Mouse (Mus musculus): ENCODE data around the gene Eya4.

Gene Eya4

DNA sequence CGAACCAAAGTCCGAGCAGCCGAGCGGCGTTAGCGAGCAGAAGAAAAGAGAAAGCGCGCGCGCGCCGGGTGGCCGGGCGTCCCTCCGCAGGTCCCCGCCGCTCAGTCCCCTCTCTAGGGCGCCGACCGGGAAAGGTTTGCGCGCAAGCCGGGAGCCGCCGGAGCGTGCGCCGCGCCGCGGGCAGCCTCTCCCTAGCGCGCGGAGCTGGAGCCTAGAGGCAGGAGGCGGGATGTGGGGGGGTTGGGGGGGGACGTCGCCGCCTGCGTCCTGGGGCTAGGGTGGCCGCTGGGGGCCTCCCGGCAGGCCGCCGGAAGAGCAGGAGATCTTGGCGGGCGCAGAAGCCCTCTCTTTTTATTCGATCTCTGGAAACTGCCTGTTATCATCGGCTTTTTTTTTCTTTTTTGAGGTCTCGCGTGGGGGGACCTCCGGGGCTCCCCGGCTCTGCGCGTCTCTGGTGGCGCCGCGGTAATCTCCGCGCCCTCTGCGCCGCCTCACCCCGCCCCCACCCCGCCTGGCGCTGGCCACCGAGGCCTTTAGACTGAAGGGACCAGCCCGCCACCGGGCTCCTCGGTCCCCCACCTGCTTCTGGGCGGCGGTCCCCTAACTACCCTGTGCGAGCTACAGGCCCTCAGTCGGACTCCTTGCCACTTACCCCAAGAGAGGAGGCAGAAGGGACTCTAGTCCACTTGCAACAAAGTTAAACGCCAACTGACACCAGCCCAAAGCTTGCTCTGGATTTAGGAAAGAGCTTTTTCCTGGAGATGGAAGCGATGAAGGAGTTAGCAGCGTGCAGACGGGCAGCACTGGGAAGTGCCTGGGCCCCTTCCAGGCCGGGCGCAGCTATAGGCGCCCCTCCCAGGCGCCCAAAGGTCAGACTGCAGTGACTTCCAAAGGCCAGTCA, at the start of gene Eya4:
Eya4 (minus strand) TSS at position 776 of the 901 bp plus-strand sequence.
- no peak for DNase-seq

DNA sequence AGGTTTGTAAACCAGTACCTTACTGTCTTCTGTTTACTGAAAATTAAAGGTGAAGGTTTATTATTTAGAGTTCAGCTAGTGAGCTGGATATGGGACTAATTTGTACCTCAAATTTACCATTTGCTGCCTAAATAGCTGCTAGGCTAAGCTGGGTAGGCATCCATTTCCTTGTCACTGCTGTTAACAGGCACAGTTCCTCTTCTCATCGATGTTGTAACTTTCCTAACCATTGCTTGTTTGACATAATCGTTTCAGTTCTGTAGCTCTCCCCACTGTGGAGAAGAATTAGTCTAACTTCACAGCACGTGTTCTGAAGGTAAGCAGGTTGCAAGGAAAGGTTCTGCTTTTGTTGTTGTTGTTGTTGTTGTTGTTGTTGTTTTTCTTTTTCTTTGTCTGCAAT, 44.8 kb upstream of the Eya4 start:
- DNase-seq = no peak

DNA sequence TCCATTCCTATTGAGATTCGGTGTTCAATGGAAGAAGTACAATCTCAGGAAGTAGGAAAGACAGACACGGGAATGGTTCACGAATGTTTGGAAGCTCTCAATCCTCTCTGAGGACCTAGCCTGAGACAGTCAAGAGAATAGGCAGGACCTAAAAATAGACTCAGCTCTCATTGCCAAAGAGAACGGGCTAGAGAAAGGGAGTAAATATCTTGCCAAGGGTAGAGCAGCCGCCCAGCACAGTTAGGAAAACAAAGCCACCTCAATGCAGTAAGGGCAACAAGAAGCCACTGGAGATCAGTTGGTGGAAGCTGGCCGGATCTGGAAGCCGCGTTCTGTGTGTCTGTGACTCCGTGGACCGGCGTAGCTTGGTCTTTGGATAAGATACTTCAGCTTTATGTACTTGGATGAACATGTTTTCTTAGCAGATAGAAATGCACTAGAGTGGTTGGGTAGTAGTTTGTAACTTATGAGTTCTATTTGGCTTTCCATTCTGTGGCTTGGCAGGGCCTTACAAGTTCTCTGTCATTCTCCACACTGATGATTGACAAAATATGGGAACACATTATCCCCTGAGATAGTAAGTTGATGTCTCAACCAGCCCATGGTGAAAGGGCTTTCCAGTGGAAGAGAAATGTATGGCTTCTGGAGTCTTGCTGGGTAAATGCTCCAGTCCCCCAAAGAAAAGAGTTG, 44.1 kb upstream of the Eya4 start:
- no peak for DNase-seq

DNA sequence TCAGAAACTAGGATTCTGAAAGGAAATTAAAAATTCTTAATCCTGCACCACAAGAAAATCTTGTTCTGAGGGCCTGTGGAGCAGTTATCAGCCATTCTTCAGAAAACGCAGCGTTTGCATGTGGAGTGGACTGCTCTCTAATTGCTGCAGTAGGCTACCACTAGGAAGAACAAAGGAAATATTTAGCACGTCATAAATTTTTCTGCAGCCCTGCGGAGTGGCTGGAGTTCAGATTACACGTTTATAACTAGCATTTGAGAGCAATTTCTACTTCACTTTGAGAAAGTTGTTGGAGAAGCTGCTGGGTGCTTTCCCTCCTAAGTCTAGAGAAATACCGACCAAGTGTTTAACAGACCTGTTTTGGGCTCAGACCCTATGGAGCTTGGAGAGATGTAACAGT, 43.6 kb upstream of the Eya4 start:
- DNase-seq = no peak

DNA sequence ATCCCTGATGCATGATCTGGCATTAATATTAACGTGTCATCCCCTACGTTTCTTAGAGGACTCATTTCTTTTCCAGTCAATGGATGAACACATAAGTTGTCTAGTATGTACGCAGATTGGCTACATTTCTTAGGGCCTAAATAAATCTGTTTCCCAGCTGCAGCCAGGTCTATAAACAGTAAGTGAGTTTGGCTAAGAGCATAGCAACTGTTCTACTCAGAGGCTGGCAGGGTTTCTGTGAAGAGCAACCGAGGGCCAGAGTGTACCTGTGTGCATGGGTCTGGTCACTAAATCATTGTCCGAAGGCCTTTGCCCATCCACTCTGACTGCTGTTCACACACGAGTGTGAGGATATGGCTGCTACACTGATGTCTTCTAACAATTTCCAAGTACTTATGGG, 13.3 kb upstream of the Eya4 start:
- DNase-seq = no peak

DNA sequence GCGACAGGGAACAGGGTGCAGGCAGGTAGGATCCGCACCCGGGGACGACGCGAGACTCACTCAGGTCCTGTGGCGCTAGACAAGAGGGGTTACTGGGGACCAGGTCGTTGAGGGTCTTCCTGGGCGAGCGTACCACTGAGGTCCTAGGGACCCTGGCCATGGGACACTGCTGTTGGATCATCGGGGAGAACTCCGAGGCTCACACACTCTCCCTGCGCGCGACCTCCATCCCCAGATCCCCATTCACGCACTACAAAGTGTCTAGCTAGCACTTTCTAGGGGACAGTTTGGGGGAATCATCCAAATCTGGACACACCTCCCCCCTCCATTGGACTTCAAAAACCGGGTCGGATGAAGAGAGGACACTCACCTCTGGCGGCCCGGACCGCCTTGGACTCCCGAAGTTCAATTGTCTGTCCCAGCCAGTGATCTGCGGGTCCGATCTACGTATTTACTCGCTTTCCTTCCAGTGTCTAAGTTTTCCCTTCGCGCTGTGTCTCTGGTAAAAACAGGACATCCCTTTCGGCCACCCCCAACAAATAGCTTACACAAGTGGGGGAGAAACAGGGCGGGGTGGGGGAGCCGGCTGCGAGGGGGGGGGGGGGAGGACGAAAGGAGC, 1.1 kb downstream of the Eya4 start:
- DNase-seq = no peak

DNA sequence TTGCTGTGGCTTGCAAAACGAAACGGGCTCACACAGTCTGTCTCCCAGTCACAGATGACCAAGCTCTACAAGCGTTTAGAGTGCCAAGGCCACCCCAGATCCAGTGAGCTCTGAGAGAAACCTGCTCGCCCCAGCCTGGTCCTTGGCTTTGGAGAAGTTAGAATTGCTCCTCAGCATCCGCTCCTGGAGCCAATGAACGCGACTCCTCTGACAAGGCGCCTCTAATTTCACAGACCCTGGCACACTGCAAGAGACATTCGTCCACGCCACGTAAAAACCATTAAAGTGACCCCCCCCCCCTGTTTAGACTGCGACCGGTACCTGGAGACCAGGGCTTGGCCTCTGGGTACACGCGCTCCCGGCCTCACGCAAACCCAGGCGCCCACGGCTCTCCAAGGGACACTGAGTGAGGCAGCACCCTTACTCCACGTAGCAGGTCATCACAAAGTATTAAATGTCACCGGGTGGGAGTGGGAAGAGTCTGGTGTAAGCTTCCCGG, 1.6 kb downstream of the Eya4 start:
- DNase-seq = no peak

DNA sequence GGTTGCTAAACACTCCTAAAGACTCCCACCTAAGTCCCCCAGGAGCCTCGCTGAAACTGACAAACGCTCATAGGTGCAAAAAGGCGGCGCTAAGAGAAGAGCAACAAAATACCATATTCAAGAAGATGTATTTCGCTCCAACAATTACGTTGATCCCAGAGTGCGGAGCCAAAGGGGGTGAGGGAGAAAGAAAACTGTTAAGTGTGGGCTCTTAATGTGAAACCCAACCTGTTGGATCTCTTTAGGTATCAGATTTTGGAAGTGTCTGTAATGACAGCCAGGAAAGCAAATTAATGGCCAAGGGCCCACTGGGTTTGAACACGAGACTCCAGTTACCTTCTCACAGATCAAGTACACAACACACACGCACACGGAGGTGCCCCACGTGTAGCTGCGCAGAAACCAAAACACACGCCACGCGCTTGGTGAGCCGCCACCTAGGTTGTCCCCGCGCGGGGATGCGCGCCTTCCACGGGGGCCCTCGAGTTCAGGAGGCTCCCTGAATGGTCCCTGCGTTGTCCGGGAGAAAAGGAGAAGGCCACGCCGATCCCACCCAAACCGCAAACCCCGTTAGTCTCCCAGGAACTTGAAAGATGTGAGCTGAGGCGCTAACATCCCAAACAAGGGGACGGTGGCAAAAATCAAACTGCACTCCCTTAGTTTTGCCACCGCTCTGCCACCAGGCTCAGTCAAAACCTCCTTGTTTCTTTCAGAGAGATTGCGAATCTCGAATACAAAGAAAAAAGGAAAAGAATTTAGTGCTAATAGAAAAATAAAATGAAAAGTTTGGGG, 2.3 kb downstream of the Eya4 start:
- DNase-seq = no peak

DNA sequence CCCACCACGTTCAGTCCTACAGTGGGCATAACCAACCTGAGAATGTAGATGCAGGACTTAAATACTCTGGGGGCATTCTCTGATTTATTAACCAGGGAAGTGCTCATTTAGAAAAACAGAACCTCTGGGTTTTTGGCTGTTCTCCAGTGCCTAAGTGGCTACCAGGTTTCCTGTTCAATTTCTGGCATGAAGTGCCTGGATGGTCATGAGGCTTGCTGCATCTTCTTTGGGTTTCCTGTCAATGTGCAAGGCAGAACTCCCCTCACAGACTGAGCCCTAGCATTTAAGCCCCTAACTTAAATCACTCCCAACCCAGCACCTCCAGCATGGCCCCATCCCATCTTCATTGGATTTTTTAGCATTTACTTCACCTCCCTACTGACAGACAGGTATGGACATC, 13.3 kb downstream of the Eya4 start:
- no peak for DNase-seq

DNA sequence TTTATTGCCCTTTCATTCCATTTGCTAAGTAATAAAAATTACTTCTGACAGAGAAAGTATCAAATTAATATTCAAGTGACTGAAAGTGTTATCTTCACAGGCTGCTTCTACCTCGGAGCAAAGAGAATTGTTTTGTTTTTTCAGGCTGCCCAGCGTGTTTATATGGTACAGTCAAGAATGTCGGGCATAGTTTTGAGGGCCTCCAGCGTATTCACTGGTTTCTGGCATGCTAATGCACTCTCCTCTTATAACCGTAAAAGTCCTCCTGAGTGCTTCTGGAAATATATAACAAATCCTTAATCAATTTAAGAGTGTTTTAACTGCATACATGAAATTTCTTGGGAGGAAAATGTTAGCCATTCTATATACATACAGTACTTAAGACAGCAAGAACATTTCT, 17.8 kb downstream of the Eya4 start:
- no peak for DNase-seq

DNA sequence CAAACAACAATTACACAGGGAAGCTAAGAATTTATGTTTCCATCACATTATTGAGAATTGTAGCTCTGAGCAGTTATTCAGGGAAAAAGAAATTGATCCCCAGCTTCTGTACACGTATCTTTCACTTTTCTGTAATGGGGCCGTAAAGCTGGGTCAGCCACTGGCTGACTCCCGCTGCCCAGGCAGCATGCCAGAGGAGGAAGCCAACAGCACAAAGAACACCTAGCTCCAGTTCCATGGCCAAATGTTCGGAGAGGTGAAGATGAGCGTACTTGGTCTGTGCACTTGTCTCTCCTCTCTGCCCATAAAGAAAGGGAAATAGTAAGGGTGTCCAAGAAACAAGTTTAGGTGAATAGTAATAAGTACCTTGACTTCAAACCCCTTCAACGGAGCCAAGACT, 22.9 kb downstream of the Eya4 start:
- no peak for DNase-seq

DNA sequence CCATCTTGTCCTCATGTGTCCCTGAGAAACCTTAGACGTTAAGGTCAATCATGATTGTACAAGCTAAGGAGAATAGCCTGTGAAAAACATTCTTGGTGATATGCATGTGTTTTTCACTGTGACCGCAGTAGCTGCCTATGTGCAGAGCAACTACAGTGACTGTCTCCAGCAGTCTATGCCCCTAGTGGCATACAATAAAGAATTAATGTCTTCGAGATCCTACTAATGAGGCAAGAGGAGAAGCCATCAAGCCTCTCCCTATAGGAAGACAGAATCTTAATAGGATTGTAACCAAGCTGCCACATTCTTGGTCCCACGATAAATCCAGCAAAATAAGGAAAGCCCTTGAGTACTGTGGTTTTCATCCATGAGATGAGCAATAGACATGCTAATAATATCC, 28.3 kb downstream of the Eya4 start:
- no peak for DNase-seq

DNA sequence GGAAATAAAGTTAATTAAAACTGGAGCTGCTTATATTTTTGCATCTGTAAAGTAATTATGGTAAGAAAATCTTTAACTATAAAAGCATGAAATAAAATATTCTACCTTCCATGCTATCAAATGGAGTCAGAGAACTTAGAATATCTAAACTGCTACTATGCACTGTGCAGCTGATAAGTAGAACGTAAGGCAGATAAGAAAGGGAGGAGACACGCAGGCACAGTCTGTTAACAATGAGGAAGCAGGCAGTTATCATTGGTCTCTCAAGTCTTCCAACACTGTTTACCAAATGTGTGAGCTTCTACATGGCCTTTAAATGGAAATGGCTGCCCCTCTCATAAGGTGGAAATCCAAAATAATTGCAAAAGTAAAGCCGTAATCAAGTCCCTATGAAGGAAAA, 55.0 kb downstream of the Eya4 start:
- no peak for DNase-seq

DNA sequence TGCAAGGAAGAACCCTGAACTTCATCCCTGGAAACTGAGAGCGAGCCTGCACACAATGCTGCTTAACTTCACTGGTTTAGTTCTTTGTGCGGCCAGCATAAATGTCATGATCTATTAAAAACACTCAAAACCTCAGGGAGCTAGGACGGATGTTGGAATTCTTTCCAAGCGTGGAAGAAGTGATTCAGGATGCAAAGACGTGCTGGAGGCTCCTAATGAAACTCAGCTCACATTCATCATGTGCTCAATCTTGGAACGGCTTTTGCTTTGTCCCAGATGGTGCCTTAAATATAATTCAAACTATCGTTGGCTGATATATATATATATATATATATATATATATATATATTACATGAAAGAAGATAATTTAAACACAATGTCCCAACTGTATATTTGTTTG, 58.1 kb downstream of the Eya4 start:
- no peak for DNase-seq

DNA sequence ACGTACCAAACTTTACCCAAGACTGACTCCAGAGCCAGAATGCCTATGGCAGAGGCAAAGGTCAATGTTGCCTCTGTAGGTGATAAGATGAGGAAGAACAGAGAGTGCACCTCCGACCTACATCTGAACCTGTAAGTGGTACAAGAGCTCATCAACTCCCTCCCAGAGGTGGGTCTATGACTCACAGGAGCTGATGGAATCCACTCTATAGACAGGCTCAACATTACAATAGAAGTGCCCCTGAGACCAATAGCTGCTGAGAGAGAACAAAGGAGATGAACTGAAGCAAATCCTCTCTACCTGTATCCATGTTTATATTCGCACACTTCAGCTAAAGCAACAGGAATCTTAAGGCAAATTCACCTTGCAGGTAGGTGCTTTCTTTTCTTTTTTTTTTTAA, 73.2 kb downstream of the Eya4 start:
- no peak for DNase-seq

DNA sequence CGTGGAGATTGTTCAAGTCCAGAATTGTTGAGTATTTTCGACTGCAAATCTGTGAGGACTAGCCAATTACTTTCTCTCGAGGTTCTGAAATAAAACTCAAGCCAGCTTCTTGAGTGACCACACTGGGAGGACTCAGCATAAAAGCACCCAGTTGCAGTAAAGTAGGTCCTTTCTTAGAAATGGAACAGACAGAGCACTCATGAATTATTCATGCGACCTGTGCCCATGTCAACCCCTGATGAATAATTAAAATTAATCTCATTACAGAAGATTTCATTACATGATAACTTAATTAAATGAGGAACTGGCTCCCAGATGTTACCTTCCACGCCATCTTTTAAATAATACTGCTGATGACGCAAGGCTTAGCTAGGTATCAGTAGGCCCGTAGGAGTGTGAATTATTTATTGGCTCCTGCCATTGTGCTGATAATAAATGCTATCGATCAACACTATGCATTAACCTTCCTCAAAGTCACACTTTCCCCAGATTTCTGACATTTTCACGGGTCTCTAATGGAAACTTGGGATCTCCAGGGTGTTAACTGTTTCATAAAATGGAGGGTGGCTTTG, 79.5 kb downstream of the Eya4 start:
- DNase-seq = no peak

DNA sequence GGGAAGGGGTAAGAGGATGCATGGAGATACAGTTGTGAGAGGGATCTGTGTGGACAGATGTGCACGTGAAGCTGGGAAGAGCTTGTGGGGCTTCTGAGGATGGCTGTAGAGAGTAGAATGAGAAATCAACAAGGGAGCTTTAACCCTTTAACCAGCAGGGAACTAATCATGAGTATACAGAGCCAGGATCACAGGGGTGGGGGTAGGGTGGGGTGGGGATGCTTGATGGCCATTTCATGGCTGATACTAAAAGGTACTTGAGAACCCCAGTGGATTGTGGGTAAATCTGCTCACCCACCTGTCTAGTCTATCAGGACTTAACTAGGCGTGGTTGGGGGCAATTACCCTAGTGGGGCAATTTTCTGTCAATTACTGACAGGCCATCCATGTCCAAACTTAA, 80.1 kb downstream of the Eya4 start:
- no peak for DNase-seq

DNA sequence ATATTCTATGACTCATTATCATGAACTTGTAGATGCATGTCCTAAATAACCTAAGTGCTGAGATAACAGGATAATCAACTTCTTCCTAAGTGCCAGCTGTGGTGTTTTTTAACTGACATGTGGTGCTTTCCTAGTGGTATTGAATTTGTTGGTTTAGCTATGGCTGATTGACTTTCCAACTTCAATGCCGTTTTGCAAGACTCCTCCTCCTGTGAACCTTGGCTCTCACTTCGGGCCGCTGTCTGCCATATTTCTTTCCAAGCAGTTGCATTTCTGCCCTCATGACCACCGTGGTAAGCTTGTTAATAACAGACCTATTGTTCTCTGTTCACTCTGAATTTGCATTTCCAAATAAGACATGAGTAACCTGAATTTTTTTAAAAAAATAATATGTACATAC, 98.4 kb downstream of the Eya4 start:
- DNase-seq = no peak

DNA sequence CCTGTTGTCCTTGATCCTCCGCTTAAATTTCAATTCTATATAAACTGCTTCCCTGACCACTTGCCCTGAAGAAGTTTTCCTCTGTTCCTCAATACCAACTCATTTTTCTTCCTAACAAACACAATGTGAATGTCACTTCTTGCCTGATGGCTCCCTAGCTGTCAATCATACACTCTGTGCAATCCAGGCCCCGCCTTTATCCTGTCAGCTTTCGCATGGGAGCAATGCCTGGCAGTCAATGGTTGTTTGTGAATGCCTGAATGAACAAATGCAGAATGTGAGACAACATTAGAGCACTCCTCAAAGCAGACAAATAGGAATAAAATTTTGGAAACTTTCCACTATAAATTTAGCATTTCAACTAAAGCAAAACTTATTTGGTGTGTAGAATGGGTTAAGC, 104.1 kb downstream of the Eya4 start:
- DNase-seq = no peak

DNA sequence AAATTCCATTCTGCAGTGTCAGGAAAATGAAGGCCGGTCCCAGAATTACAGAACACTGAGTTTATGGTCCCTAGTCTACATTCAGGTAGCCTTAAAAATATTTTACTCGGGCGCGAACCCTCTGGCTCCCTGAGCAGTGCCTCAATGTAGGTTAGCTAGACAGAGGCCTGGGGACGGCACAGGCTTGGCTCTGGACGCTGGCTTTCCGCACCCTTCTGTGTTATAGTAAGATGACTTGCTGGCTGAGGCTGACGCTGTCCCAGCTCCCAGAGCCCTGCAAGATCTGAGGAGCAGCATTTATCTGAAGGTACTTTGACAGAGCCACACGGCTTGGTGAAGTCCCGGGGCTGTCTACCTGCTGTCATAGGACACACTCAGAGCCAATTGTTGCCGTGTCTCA, 113.7 kb downstream of the Eya4 start:
- DNase-seq = no peak

DNA sequence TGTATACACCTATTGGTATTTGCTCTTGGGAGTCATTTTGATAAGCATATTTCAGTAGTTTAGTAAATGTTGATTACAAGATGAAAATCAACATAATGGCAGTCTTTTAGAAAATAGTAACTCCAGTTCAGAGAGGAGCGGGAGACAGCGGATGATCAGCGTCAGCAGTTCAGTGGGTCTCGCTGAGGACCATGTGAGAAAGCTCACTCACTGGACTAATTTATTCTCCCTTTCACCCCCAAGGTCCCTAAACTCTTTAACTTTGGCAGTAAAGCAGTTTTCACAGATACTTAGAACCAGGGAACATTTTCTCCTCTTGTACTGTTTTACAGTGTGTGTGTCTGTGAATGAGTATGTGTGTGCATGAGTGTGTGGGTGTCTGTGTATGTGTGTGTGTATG, 115.2 kb downstream of the Eya4 start:
- DNase-seq = no peak

DNA sequence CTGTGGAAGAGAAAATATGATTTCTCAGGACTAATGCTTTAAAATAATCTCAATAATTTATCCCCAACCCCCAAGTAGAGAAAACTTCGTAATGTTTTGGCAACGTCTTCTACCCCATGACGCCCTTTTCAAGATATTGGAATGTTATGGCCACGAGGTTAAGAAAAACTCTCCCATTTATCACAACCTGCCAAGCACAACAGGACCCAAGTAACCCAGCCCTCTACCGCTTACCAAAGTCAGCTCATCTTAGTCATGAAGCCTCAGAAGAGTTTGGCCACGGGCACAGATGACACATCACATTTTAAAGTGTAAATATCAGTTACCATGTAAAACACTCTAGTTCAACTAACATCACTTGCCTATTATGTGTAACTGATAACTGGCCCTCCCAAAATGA, 117.2 kb downstream of the Eya4 start:
- DNase-seq = no peak

DNA sequence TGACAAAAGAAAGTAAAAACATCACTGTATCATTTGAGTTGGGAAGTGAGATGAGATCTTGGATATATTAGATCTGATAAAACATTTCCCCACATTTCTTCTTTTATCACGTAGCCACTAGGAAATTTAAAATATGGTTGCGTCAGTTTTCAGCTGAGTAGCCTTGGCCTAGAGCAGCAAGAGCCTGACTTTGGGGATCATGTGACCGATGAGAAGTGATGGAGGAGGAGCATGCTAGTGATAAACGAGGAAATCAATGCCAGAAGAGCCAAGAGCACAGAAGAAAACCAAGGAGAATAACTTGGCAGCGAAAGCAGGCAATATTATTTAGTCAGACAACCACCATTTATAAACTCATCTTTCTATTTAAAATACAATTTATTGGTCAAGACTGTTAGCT, 119.7 kb downstream of the Eya4 start:
- DNase-seq = no peak
